Mouse (Mus musculus): Measurements from ENCODE around the gene Poc1b. TPM values are rescaled to one million over a fixed set of nuclear protein-coding genes. Genes with fewer than 3 reads are reported as not detected.

Poc1b gene
- total and polyA plus RNA-seq, 2 experiments from 2014 or later, result 12.0 to 12.4 TPM

DNA sequence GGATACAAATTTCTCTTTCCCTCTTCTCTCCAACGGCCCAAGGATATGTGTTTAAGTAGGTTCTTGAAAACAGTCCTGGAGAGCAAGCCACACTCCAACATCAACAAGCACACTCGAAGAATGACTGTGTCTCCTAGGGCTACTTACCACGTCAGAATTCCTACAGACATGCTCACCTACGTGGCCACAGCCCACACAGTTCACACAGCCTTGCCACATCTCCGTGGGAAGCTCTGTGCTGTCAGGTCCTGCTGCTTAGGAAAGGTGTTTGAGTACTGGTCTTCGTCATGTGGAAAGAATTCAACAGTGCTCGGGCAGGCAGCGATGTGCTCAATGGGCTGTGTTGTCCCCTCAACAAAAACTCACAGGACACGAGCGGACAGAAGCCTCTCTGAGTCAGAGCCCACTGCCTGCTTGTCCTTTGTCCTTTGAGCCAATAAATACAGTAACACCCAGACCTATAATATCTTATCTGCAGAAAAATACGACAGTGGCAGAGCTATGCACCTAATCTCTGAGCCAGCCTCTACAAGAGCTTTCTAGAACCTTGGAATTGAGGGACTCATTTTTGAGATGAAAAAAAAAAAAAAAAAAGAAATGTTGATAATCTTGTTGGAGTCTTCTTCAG lies 130.5 kb downstream of the Poc1b start:
- no peak overlapping the region for H3K27ac ChIP-seq (ENCODE audit: low read depth, low read length)
- no peaks in the 10 kb centered on the region for H3K4me1 ChIP-seq (ENCODE audit: insufficient read depth)
- WGBS, result 83% methylated on average over 11 of the region's 11 CpGs
- H3K4me2 ChIP-seq (ENCODE audit: low read depth), result no peak overlapping the region
- H3K27me3 ChIP-seq (ENCODE audit: insufficient read depth, low read length), result no peaks in the 10 kb centered on the region
- no peaks in the 10 kb centered on the region for H3K9me3 ChIP-seq (ENCODE audit: low read length)
- no peak for ATAC-seq
- H3K4me3 ChIP-seq (ENCODE audit: low read depth, low read length), result no peak overlapping the region
- TF ChIP-seq CTCF (IDR thresholded peaks at IDR 0.05; ENCODE audit: low read depth), result no peak
- DNase-seq, result no peak
- no peaks in the 10 kb centered on the region for H3K36me3 ChIP-seq (ENCODE audit: insufficient read depth)
- no peak overlapping the region for H3K9ac ChIP-seq

GRCm38 (mm10) chr10:99238537-99238936 lies 131.7 kb downstream of the Poc1b start:
- H3K9me3 ChIP-seq (ENCODE audit: low read length), result no peaks in the 10 kb centered on the region
- no peaks in the 10 kb centered on the region for H3K36me3 ChIP-seq (ENCODE audit: insufficient read depth)
- H3K4me3 ChIP-seq (ENCODE audit: low read depth, low read length), result no peak overlapping the region
- 66% methylated on average over 11 of the region's 11 CpGs for WGBS
- H3K9ac ChIP-seq, result no peak overlapping the region
- no peak for DNase-seq
- no peak for TF ChIP-seq CTCF (IDR thresholded peaks at IDR 0.05; ENCODE audit: low read depth)
- no peaks in the 10 kb centered on the region for H3K27me3 ChIP-seq (ENCODE audit: insufficient read depth, low read length)
- H3K4me2 ChIP-seq (ENCODE audit: low read depth), result no peak overlapping the region
- no peak overlapping the region for H3K27ac ChIP-seq (ENCODE audit: low read depth, low read length)
- no peak for ATAC-seq
- no peaks in the 10 kb centered on the region for H3K4me1 ChIP-seq (ENCODE audit: insufficient read depth)

- WGBS, result 96% methylated on average over 7 of the region's 7 CpGs
- Histone ChIP-seq H3K9me3 (ENCODE audit: low read length) (no peaks in the 10 kb centered on the region), H3K4me3 (ENCODE audit: low read depth, low read length) (no peak overlapping the region), H3K27me3 (ENCODE audit: insufficient read depth, low read length) (no peaks in the 10 kb centered on the region), H3K36me3 (ENCODE audit: insufficient read depth) (no peaks in the 10 kb centered on the region), H3K4me2 (ENCODE audit: low read depth) (no peak overlapping the region), H3K27ac (ENCODE audit: low read depth, low read length) (no peak overlapping the region), H3K9ac (no peak overlapping the region), H3K4me1 (ENCODE audit: insufficient read depth) (no peaks in the 10 kb centered on the region)
- no peak for ATAC-seq
- TF ChIP-seq CTCF (IDR thresholded peaks at IDR 0.05; ENCODE audit: low read depth), result no peak
- no peak for DNase-seq
Measured at GRCm38 (mm10) chr10:99241284-99241828, 134.5 kb downstream of the Poc1b start.

DNA sequence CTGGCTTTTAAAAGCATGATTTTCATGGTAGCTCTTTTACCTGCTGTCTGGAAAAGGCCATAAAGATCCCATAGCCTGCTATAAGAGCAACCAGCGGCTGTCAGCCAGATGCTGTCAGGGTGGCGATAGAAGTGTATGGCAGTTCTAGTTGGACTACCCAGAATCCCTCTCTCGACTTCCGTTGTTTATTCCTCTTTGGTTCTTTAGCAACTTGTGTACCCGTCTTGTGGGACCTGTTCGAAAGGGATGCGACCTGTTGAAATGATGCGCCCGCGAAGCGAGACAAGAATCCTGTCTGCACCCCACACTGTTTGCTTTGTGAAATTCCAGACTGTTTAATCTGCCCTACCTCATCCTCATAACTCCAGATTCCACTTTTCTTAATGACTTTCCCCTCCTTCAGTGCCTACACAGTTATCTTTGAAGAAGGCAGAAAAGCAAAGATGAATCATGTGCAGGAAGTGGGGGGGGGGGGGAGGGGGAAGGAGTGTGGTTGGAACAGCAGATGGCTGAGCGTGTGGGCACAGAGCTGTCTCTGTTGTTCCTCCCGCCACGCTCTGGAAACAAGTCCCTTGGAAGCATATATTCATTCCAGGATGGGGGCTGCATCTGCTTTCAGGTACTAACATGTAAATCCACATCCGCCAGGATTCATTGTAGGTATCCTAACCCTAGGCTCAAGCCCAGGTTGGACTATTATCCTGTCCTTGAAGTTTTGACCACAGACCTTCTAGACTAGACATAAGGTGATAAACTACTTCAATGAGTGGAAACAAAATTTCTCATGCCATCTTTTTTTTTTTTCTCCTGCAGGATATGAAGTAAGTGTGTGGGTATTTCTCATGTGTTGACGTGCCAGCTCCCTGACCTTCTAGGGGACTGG lies 135.2 kb downstream of the Poc1b start:
- ATAC-seq, result peak; percentile 59
- peak; percentile 62 for DNase-seq
- H3K27me3 ChIP-seq (ENCODE audit: insufficient read depth, low read length), result no peaks in the 10 kb centered on the region

DNA sequence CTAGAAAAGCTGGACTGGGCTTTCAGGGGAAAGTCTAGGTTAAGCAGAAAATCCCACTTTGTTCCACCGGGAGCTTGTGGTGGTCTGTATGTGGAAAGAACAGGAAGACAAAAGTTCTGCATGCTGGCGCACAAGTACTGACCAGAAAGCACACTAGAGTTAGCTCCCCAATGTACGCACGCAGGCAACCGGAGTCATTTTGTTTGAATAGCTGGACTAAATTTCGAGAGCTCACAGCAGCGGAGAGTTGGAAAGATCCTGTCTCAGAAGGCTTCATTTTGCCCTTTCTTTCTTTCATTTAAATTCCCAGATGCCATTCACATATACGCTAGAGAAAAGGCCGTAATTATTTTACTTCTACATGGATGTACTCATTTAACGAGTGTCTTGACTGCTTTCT lies 135.9 kb downstream of the Poc1b start:
- TF ChIP-seq CTCF (IDR thresholded peaks at IDR 0.05; ENCODE audit: low read depth), result no peak
- Histone ChIP-seq H3K4me1 (ENCODE audit: insufficient read depth) (no peaks in the 10 kb centered on the region), H3K27me3 (ENCODE audit: insufficient read depth, low read length) (no peaks in the 10 kb centered on the region), H3K27ac (ENCODE audit: low read depth, low read length) (no peak overlapping the region), H3K9me3 (ENCODE audit: low read length) (no peaks in the 10 kb centered on the region), H3K9ac (no peak overlapping the region), H3K4me3 (ENCODE audit: low read depth, low read length) (no peak overlapping the region), H3K36me3 (ENCODE audit: insufficient read depth) (no peaks in the 10 kb centered on the region), H3K4me2 (ENCODE audit: low read depth) (no peak overlapping the region)
- 40% methylated on average over 10 of the region's 10 CpGs for WGBS
- ATAC-seq (no peak), DNase-seq (no peak)

More for the DNA sequence above, 135.2 kb downstream of the Poc1b start:
- TF ChIP-seq CTCF (IDR thresholded peaks at IDR 0.05; ENCODE audit: low read depth), result no peak
- Histone ChIP-seq H3K27ac (ENCODE audit: low read depth, low read length) (no peak overlapping the region), H3K9ac (no peak overlapping the region), H3K9me3 (ENCODE audit: low read length) (no peaks in the 10 kb centered on the region), H3K4me1 (ENCODE audit: insufficient read depth) (no peaks in the 10 kb centered on the region), H3K4me2 (ENCODE audit: low read depth) (no peak overlapping the region), H3K4me3 (ENCODE audit: low read depth, low read length) (no peak overlapping the region), H3K36me3 (ENCODE audit: insufficient read depth) (no peaks in the 10 kb centered on the region)
- WGBS, result 77% methylated on average over 16 of the region's 16 CpGs

DNA sequence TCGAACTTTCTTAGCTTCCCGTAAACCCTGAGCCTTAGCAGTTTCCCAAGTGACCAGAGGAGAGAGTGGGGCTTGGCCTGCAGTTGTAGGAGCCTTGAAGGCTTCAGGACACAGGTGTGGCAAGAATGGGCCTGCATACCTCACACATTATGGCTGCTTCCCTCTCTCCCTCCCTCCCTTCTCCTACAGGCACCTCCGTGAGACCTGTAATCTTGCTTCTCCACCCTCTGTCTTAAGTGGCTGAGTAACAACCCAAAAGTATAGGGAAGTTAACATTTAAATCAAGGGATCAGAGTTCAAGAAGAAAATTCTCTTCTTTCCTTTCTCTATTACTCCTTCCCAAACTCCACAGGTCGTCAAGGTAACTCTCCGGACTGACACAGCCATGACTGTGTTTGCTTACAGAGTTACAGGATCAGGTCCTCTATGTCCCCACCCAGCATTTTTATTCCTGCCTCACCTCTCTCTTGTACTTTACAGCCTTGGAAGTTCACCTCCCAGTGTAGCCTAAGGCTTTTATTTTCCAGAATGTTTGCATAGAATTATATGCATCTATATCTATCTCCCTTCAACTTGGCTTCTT lies 137.2 kb downstream of the Poc1b start:
- no peaks in the 10 kb centered on the region for H3K36me3 ChIP-seq (ENCODE audit: insufficient read depth)
- no peaks in the 10 kb centered on the region for H3K27me3 ChIP-seq (ENCODE audit: insufficient read depth, low read length)
- no peak overlapping the region for H3K27ac ChIP-seq (ENCODE audit: low read depth, low read length)
- no peak overlapping the region for H3K4me2 ChIP-seq (ENCODE audit: low read depth)
- H3K4me3 ChIP-seq (ENCODE audit: low read depth, low read length), result no peak overlapping the region
- H3K9me3 ChIP-seq (ENCODE audit: low read length), result no peaks in the 10 kb centered on the region
- DNase-seq (no peak), ATAC-seq (no peak)
- H3K4me1 ChIP-seq (ENCODE audit: insufficient read depth), result no peaks in the 10 kb centered on the region
- H3K9ac ChIP-seq, result no peak overlapping the region
- 69% methylated on average over 5 of the region's 5 CpGs for WGBS
- TF ChIP-seq CTCF (IDR thresholded peaks at IDR 0.05; ENCODE audit: low read depth), result no peak
